Mouse (Mus musculus): ENCODE measurements around the gene Abca13. TPM values are rescaled to one million over a fixed set of nuclear protein-coding genes. Genes with fewer than 3 reads are reported as not detected.

The Abca13 gene
- total RNA-seq, 2 experiments from 2014 or later, result 0.02 TPM; not detected in 1

- no peak for DNase-seq
Observed at GRCm38 (mm10) chr11:9533658-9534202, 342.0 kb downstream of the Abca13 start.

- no peak for DNase-seq
Observed at GRCm38 (mm10) chr11:9536811-9537210, 345.1 kb downstream of the Abca13 start.

- DNase-seq, result no peak
Observed at GRCm38 (mm10) chr11:9538328-9538727, 346.6 kb downstream of the Abca13 start.

- DNase-seq, result no peak
Observed at GRCm38 (mm10) chr11:9560026-9560425, 368.3 kb downstream of the Abca13 start.

GRCm38 (mm10) chr11:9568302-9568701 lies 376.6 kb downstream of the Abca13 start:
- DNase-seq, result peak; percentile 34 to 40

GRCm38 (mm10) chr11:9570319-9570718 lies 378.6 kb downstream of the Abca13 start:
- DNase-seq, result no peak

GRCm38 (mm10) chr11:9574894-9575293 lies 383.2 kb downstream of the Abca13 start:
- DNase-seq, result no peak

- no peak for DNase-seq
Observed at GRCm38 (mm10) chr11:9591757-9592316, 400.1 kb downstream of the Abca13 start.

- no peak for DNase-seq
Observed at GRCm38 (mm10) chr11:9597299-9597698, 405.6 kb downstream of the Abca13 start.

- no peak for DNase-seq
Observed at GRCm38 (mm10) chr11:9601096-9601495, 409.4 kb downstream of the Abca13 start.

- no peak for DNase-seq
Observed at GRCm38 (mm10) chr11:9602137-9602536, 410.4 kb downstream of the Abca13 start.

- DNase-seq, result no peak
Observed at GRCm38 (mm10) chr11:9608249-9608648, 416.5 kb downstream of the Abca13 start.

GRCm38 (mm10) chr11:9609075-9609474 lies 417.3 kb downstream of the Abca13 start:
- DNase-seq, result no peak

GRCm38 (mm10) chr11:9616133-9616532 lies 424.4 kb downstream of the Abca13 start:
- DNase-seq, result no peak

- DNase-seq, result no peak
Observed at GRCm38 (mm10) chr11:9616665-9617064, 424.9 kb downstream of the Abca13 start.

- DNase-seq, result no peak
Observed at GRCm38 (mm10) chr11:9619986-9620385, 428.2 kb downstream of the Abca13 start.

GRCm38 (mm10) chr11:9622888-9623287 lies 431.1 kb downstream of the Abca13 start:
- no peak for DNase-seq

GRCm38 (mm10) chr11:9624753-9625152 lies 433.0 kb downstream of the Abca13 start:
- no peak for DNase-seq

GRCm38 (mm10) chr11:9625812-9626211 lies 434.1 kb downstream of the Abca13 start:
- DNase-seq, result no peak

- no peak for DNase-seq
Observed at GRCm38 (mm10) chr11:9647272-9647671, 455.5 kb downstream of the Abca13 start.

- DNase-seq, result no peak
Observed at GRCm38 (mm10) chr11:9647991-9648390, 456.2 kb downstream of the Abca13 start.

GRCm38 (mm10) chr11:9666648-9667255 lies 475.0 kb downstream of the Abca13 start:
- DNase-seq, result no peak

- no peak for DNase-seq
Observed at GRCm38 (mm10) chr11:9669430-9669829, 477.7 kb downstream of the Abca13 start.

GRCm38 (mm10) chr11:9684952-9685351 lies 493.2 kb downstream of the Abca13 start:
- no peak for DNase-seq
